Mouse (Mus musculus) limb, embryonic 10.5 days (tissue): ENCODE data around the gene Mier2. TPM values are rescaled to one million over a fixed set of nuclear protein-coding genes. Genes with fewer than 3 reads are reported as not detected.
A peak's percentile ranks its signal among the peaks of the same experiment; 100 is the strongest.

ENCODE experiments used
- DNase-seq: peaks from one replicate; pipeline ENCODE4 v3.0.0-alpha.2; 2017; ENCODE audit warnings: low spot score
- H3K27ac ChIP-seq: fragments of 300-500 bp; sonication (generic); 2 replicates; pipeline ENCODE4 v1.5.1; 2016; ENCODE audit warnings: mild to moderate bottlenecking
- H3K27me3 ChIP-seq: fragments of 300-500 bp; sonication (generic); 2 replicates; pipeline ENCODE4 v1.6.1; 2016; ENCODE audit warnings: low read depth, mild to moderate bottlenecking; ENCODE audit not compliant: poor library complexity, severe bottlenecking
- H3K36me3 ChIP-seq: fragments of 300-500 bp; sonication (generic); 2 replicates; pipeline ENCODE4 v1.6.1; 2016; ENCODE audit warnings: mild to moderate bottlenecking, moderate library complexity
- H3K4me1 ChIP-seq: fragments of 300-500 bp; sonication (generic); 2 replicates; pipeline ENCODE4 v1.6.1; 2016
- H3K4me3 ChIP-seq: fragments of 300-500 bp; sonication (generic); 2 replicates; pipeline ENCODE4 v1.5.1; 2016; ENCODE audit warnings: mild to moderate bottlenecking, moderate library complexity
- H3K9me3 ChIP-seq: fragments of 300-500 bp; sonication (generic); replicated peaks from 2 replicates; pipeline ENCODE4 v1.6.1; 2016; ENCODE audit warnings: mild to moderate bottlenecking
- WGBS: fragments of 180-500 bp; shearing (Covaris S2); methylation state at CpG from one replicate; pipeline ENCODE4 v1.1.7; 2016; 5-methylcytosine and 5-hydroxymethylcytosine counted together
- polyA plus RNA-seq: library from polyadenylated mRNA; unstranded; fragments of >200 nt; fragmentation: Nextera tagmentation; extraction: Ambion mirVana; gene quantifications from 2 replicates; pipeline ENCODE4 v1.2.1, GENCODE M21; 2016

Mier2 gene
- polyA plus RNA-seq, 1 experiment from 2014 or later: 79.8 TPM

- WGBS: 86% methylated on average over 9 of the region's 9 CpGs
Observed at GRCm38 (mm10) chr10:79584426-79584825, 29.4 kb upstream of the Mier2 start.

DNA sequence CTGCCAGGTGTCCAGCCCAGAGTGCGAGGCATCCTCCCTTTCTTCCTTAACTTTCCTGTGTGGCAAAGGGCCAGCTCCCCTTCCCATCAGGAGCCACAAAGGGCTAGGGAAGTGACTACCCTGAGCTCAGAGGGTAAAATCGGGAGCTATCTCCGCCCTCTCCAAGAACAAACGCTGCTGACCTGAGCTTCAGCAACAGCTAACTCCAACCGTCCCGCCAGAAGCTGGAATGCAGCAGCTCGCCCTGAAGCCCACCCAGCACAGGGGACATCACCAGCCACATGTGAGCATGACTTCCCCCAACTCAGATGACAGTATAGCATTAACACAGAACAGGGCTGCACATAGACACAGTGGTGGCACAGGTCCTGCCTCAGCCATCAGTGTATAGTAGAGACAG lies 29.0 kb upstream of the Mier2 start:
- WGBS: 73% methylated on average over 7 of the region's 7 CpGs
- Histone ChIP-seq H3K9me3 (no peaks in the 10 kb centered on the region), H3K27me3 (peaks cover 6% of the 10 kb centered on the region; the same call in 1 of the 2 replicates), H3K4me1 (no peaks in the 10 kb centered on the region), H3K27ac (no peak overlapping the region), H3K36me3 (no peaks in the 10 kb centered on the region), H3K4me3 (no peak overlapping the region)
- DNase-seq: peak; percentile 23

More at GRCm38 (mm10) chr10:79584426-79584825, 29.4 kb upstream of the Mier2 start:
- Histone ChIP-seq H3K4me3 (no peak overlapping the region), H3K9me3 (no peaks in the 10 kb centered on the region), H3K27me3 (peaks cover 6% of the 10 kb centered on the region; the same call in 1 of the 2 replicates), H3K27ac (no peak overlapping the region), H3K4me1 (no peaks in the 10 kb centered on the region), H3K36me3 (no peaks in the 10 kb centered on the region)
- no peak for DNase-seq

DNA sequence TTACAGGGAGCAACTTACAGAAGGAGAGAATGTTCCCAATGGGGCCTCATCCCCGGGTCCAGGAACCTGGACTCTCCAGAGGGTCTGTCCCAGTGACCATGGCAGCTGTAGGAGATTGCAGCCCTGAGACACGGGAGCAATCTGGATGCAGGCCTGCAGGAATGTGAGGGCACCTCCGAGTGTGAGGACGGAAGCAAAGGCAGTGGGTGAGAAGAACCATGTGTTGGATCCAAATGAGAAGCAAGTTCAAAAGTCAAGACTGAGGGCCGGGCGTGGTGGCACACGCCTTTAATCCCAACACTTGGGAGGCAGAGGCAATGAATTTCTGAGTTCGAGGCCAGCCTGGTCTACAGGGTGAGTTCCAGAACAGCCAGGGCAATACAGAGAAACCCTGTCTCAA lies 26.5 kb upstream of the Mier2 start:
- 89% methylated on average over 8 of the region's 8 CpGs for WGBS
- Histone ChIP-seq H3K9me3 (no peaks in the 10 kb centered on the region), H3K4me3 (no peak overlapping the region), H3K27ac (no peak overlapping the region), H3K4me1 (peaks cover 7% of the 10 kb centered on the region), H3K36me3 (no peaks in the 10 kb centered on the region), H3K27me3 (peaks cover 6% of the 10 kb centered on the region; the same call in 1 of the 2 replicates)
- DNase-seq: no peak

GRCm38 (mm10) chr10:79580811-79581210 lies 25.8 kb upstream of the Mier2 start:
- H3K36me3 ChIP-seq: no peaks in the 10 kb centered on the region
- peaks cover 7% of the 10 kb centered on the region for H3K4me1 ChIP-seq
- no peak overlapping the region for H3K4me3 ChIP-seq
- WGBS: 37% methylated on average over 6 of the region's 6 CpGs
- H3K9me3 ChIP-seq: no peaks in the 10 kb centered on the region
- H3K27ac ChIP-seq: no peak overlapping the region
- peaks cover 6% of the 10 kb centered on the region; the same call in 1 of the 2 replicates for H3K27me3 ChIP-seq
- DNase-seq: peak; percentile 79

GRCm38 (mm10) chr10:79580356-79580755 lies 25.4 kb upstream of the Mier2 start:
- 67% methylated on average over 7 of the region's 7 CpGs for WGBS
- no peak overlapping the region for H3K4me3 ChIP-seq
- H3K27ac ChIP-seq: no peak overlapping the region
- peaks cover 7% of the 10 kb centered on the region for H3K4me1 ChIP-seq
- H3K9me3 ChIP-seq: no peaks in the 10 kb centered on the region
- no peaks in the 10 kb centered on the region for H3K36me3 ChIP-seq
- peaks cover 6% of the 10 kb centered on the region; the same call in 1 of the 2 replicates for H3K27me3 ChIP-seq
- DNase-seq: no peak

- H3K4me3 ChIP-seq: no peak overlapping the region
- no peak for DNase-seq
- 84% methylated on average over 12 of the region's 12 CpGs for WGBS
- no peaks in the 10 kb centered on the region for H3K36me3 ChIP-seq
- H3K27ac ChIP-seq: no peak overlapping the region
- H3K9me3 ChIP-seq: no peaks in the 10 kb centered on the region
- peaks cover 7% of the 10 kb centered on the region for H3K4me1 ChIP-seq
- peaks cover 6% of the 10 kb centered on the region; the same call in 1 of the 2 replicates for H3K27me3 ChIP-seq
Observed at GRCm38 (mm10) chr10:79579781-79580180, 24.8 kb upstream of the Mier2 start.

DNA sequence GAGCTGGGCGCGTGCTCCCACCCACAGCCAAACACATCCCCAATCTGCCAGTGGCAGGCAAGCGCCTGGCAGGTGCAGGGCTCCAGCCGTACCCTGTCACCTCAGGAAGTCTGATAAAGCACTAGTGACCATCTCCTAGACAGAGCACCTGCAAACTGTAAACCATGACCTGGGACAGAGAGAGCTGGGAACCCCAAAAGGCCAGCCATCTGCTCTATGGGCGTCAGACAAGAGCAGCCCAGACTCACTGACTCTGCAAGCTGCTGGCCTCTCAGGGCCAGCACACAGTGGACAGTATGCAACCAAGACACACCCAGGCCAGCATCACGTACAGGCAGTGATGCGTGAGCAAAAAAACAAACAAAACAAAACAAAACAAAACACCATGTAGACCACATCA lies 23.9 kb upstream of the Mier2 start:
- Histone ChIP-seq H3K9me3 (no peaks in the 10 kb centered on the region), H3K36me3 (no peaks in the 10 kb centered on the region), H3K27ac (no peak overlapping the region), H3K27me3 (peaks cover 6% of the 10 kb centered on the region; the same call in 1 of the 2 replicates), H3K4me1 (peaks cover 7% of the 10 kb centered on the region), H3K4me3 (no peak overlapping the region)
- 79% methylated on average over 7 of the region's 7 CpGs for WGBS
- DNase-seq: no peak

- H3K4me3 ChIP-seq: no peak overlapping the region
- H3K36me3 ChIP-seq: no peaks in the 10 kb centered on the region
- peaks cover 7% of the 10 kb centered on the region for H3K4me1 ChIP-seq
- H3K27ac ChIP-seq: no peak overlapping the region
- no peak for DNase-seq
- 60% methylated on average over 9 of the region's 9 CpGs for WGBS
- peaks cover 6% of the 10 kb centered on the region; the same call in 1 of the 2 replicates for H3K27me3 ChIP-seq
- H3K9me3 ChIP-seq: no peaks in the 10 kb centered on the region
Observed at GRCm38 (mm10) chr10:79578276-79578675, 23.3 kb upstream of the Mier2 start.

- H3K4me3 ChIP-seq: no peak overlapping the region
- H3K9me3 ChIP-seq: no peaks in the 10 kb centered on the region
- 78% methylated on average over 4 of the region's 4 CpGs for WGBS
- DNase-seq: no peak
- no peak overlapping the region for H3K27ac ChIP-seq
- peaks cover 7% of the 10 kb centered on the region for H3K4me1 ChIP-seq
- peaks cover 6% of the 10 kb centered on the region; the same call in 1 of the 2 replicates for H3K27me3 ChIP-seq
- no peaks in the 10 kb centered on the region for H3K36me3 ChIP-seq
Observed at GRCm38 (mm10) chr10:79577376-79577775, 22.4 kb upstream of the Mier2 start.

- Histone ChIP-seq H3K4me3 (no peak overlapping the region), H3K27ac (no peak overlapping the region), H3K9me3 (no peaks in the 10 kb centered on the region), H3K36me3 (no peaks in the 10 kb centered on the region), H3K27me3 (peaks cover 6% of the 10 kb centered on the region; the same call in 1 of the 2 replicates), H3K4me1 (peaks cover 7% of the 10 kb centered on the region)
- DNase-seq: no peak
- WGBS: 79% methylated on average over 6 of the region's 6 CpGs
Observed at GRCm38 (mm10) chr10:79575754-79576153, 20.8 kb upstream of the Mier2 start.

DNA sequence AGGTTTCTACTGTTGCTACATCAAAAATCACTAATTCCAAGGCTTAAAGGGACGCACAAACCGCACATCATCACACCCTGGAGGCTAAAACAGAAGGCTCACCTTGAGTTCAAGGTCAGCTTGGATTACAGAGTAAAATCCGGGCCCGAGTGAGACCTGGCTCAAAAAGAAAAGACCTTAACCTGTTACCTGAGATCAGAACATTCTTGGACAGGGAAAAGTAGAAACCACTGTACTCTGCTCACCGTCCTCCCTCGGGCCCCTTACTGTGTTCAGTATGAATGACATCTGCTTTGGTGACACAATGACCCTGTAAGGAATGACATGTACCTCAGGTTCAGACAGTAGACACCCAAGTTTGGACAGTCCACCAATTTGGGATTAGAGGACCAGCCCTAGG lies 19.8 kb upstream of the Mier2 start:
- Histone ChIP-seq H3K4me3 (no peak overlapping the region), H3K36me3 (no peaks in the 10 kb centered on the region), H3K9me3 (no peaks in the 10 kb centered on the region), H3K27me3 (peaks cover 3% of the 10 kb centered on the region; the same call in 1 of the 2 replicates), H3K27ac (no peak overlapping the region), H3K4me1 (peaks cover 7% of the 10 kb centered on the region)
- WGBS: 90% methylated on average over 6 of the region's 6 CpGs
- no peak for DNase-seq

DNA sequence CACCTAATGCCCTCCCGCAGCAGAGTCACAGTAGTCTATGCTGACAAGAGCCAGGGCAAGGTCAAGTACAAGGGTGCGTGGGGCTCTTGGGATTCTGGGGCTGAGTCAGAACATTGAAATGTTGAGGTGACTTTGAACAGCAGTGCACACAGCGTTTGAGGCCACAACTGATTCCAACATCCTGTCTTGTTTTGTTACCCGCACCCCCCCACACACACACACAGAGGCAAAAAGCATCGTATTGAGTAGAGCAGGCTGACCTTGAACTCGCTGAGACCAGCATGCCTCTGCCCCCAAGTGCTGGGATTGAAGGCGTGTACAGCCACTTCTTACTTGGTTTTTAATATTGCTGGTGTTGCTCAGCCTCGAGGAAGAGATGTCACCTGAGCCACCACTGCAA lies 19.4 kb upstream of the Mier2 start:
- WGBS: 88% methylated on average over 8 of the region's 8 CpGs
- H3K9me3 ChIP-seq: no peaks in the 10 kb centered on the region
- H3K27ac ChIP-seq: no peak overlapping the region
- H3K36me3 ChIP-seq: no peaks in the 10 kb centered on the region
- no peak for DNase-seq
- H3K27me3 ChIP-seq: no peaks in the 10 kb centered on the region
- no peak overlapping the region for H3K4me3 ChIP-seq
- H3K4me1 ChIP-seq: peaks cover 7% of the 10 kb centered on the region

DNA sequence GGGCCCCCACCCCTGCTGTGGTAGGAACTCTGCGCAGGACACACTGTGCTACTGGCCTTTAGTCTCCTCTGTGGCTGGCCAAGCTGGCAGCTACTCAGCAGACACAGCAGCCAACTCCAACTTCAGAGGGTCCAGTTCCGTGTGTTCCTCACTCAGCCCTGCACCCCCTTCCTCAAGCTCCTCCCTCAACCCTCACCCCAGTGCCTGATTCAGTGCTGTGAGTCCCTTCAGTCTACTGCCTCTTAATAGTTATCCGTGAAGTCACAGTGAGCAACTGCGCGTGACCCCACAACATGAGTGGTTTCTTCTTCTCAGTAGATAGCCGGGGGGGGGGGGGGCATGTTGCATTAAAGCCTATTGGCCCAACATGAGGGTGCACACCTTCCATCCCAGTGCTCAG lies 18.6 kb upstream of the Mier2 start:
- DNase-seq: peak; percentile 24
- H3K27ac ChIP-seq: no peak overlapping the region
- no peaks in the 10 kb centered on the region for H3K27me3 ChIP-seq
- peaks cover 7% of the 10 kb centered on the region for H3K4me1 ChIP-seq
- 85% methylated on average over 6 of the region's 6 CpGs for WGBS
- no peak overlapping the region for H3K4me3 ChIP-seq
- no peaks in the 10 kb centered on the region for H3K36me3 ChIP-seq
- H3K9me3 ChIP-seq: no peaks in the 10 kb centered on the region

DNA sequence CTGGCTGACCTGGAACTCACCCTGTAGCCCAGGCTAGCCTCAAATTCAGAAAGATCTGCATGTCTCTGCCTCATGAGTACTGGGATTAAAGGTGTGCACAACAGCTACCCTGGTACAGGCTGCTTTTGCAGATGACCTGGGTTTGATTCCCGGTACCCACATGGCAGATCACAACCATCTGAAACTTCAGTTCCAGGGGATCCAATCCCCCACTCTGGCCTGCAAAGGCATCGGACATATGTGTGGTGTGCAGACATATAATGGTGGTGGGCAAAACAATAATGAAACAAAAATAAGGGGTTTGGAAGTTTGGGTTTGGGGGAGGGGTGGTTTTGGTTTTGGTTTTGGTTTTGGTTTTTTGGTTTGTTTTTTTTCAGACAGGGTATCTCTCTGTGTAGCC lies 16.3 kb upstream of the Mier2 start:
- 94% methylated on average over 2 of the region's 2 CpGs for WGBS
- Histone ChIP-seq H3K9me3 (no peaks in the 10 kb centered on the region), H3K36me3 (no peaks in the 10 kb centered on the region), H3K4me1 (no peaks in the 10 kb centered on the region), H3K27me3 (no peaks in the 10 kb centered on the region), H3K4me3 (no peak overlapping the region), H3K27ac (no peak overlapping the region)
- peak; percentile 7 for DNase-seq
